Mouse (Mus musculus) neural tube, embryonic 15.5 days (tissue): ENCODE data around the gene Notch1. TPM values are rescaled to one million over a fixed set of nuclear protein-coding genes. Genes with fewer than 3 reads are reported as not detected.

Source experiments
- ATAC-seq: fragments of 200-750 bp; cut with Nextera tagmentation; 2 replicates; pipeline ENCODE4 v1.8.0; 2017; ENCODE audit warnings: mild to moderate bottlenecking, moderate TSS enrichment, moderate library complexity; ENCODE audit not compliant: low FRiP score
- H3K27ac ChIP-seq: fragments of 300-500 bp; sonication (generic); replicated peaks from 2 replicates; pipeline ENCODE4 v1.5.1; 2015; ENCODE audit warnings: mild to moderate bottlenecking, inconsistent platforms
- H3K27me3 ChIP-seq: fragments of 300-500 bp; sonication (generic); replicated peaks from 2 replicates; pipeline ENCODE4 v1.6.1; 2015; ENCODE audit warnings: inconsistent platforms
- H3K36me3 ChIP-seq: fragments of 300-500 bp; sonication (generic); 2 replicates; pipeline ENCODE4 v1.6.1; 2015; ENCODE audit warnings: inconsistent platforms
- H3K4me1 ChIP-seq: fragments of 300-500 bp; sonication (generic); 2 replicates; pipeline ENCODE4 v1.6.1; 2015; ENCODE audit warnings: inconsistent platforms
- H3K4me2 ChIP-seq: fragments of 300-500 bp; sonication (generic); 2 replicates; pipeline ENCODE4 v1.6.1; 2015; ENCODE audit warnings: inconsistent platforms, mild to moderate bottlenecking, moderate library complexity
- H3K4me3 ChIP-seq: fragments of 300-500 bp; sonication (generic); replicated peaks from 2 replicates; pipeline ENCODE4 v1.5.1; 2015; ENCODE audit warnings: mild to moderate bottlenecking, inconsistent platforms
- H3K9ac ChIP-seq: fragments of 300-500 bp; sonication (generic); replicated peaks from 2 replicates; pipeline ENCODE4 v1.6.1; 2015; ENCODE audit warnings: mild to moderate bottlenecking, inconsistent platforms
- H3K9me3 ChIP-seq: fragments of 300-500 bp; sonication (generic); replicated peaks from 2 replicates; pipeline ENCODE4 v1.6.1; 2016; ENCODE audit warnings: inconsistent platforms
- WGBS: fragments of 180-500 bp; shearing (Covaris S2); methylation state at CpG from one replicate; pipeline ENCODE4 v1.1.7; 2015; ENCODE audit warnings: mixed read lengths; 5-methylcytosine and 5-hydroxymethylcytosine counted together
- microRNA-seq: library from miRNA; unstranded; fragments of <30 nt; microRNA quantifications from one replicate; pipeline ENCODE4, GENCODE M21; 2017
- polyA plus RNA-seq: library from polyadenylated mRNA; unstranded; fragments of >200 nt; fragmentation: Nextera tagmentation; extraction: Ambion mirVana; gene quantifications from 2 replicates; pipeline ENCODE4 v1.2.1, GENCODE M21; 2015

Notch1 gene
- polyA plus RNA-seq, 1 experiment from 2014 or later: 11.7 TPM

- Histone ChIP-seq H3K27ac (no peak overlapping the region), H3K27me3 (no peaks in the 10 kb centered on the region), H3K9me3 (no peaks in the 10 kb centered on the region), H3K36me3 (peaks cover 50% of the 10 kb centered on the region), H3K9ac (no peak overlapping the region), H3K4me1 (peaks cover 40% of the 10 kb centered on the region), H3K4me3 (no peak overlapping the region), H3K4me2 (no peak overlapping the region)
- 77% methylated on average over 5 of the region's 5 CpGs for WGBS
- ATAC-seq: no peak
Observed at GRCm38 (mm10) chr2:26410091-26410490, 106.4 kb downstream of the Notch1 start.

- Histone ChIP-seq H3K4me3 (peak overlapping the region; percentile 95), H3K4me1 (peaks cover 46% of the 10 kb centered on the region), H3K27ac (no peak overlapping the region), H3K36me3 (peaks cover 44% of the 10 kb centered on the region), H3K4me2 (peak overlapping the region; percentile 96), H3K9ac (peak overlapping the region; percentile 96; the same call in 1 of the 2 replicates), H3K27me3 (no peaks in the 10 kb centered on the region), H3K9me3 (no peaks in the 10 kb centered on the region)
- 58% methylated on average over 3 of the region's 3 CpGs for WGBS
- no peak for ATAC-seq
Observed at GRCm38 (mm10) chr2:26409362-26409761, 107.1 kb downstream of the Notch1 start.

GRCm38 (mm10) chr2:26408515-26409356 lies 107.7 kb downstream of the Notch1 start, which contains the start of gene Inpp5e:
Gene Inpp5e (minus strand): TSS chr2:26409203.
- peak within 1 kb of the TSS; percentile 96 for H3K4me2 ChIP-seq
- ATAC-seq: peak; percentile 96
- H3K27me3 ChIP-seq: no peaks in the 10 kb centered on the region
- H3K9me3 ChIP-seq: no peaks in the 10 kb centered on the region
- peaks cover 38% of the 10 kb centered on the region for H3K36me3 ChIP-seq
- peaks cover 46% of the 10 kb centered on the region for H3K4me1 ChIP-seq
- under 1% methylated on average over 57 of the region's 57 CpGs for WGBS
- peak within 1 kb of the TSS; percentile 82 for H3K27ac ChIP-seq
- H3K9ac ChIP-seq: peak within 1 kb of the TSS; percentile 96
- peak within 1 kb of the TSS; percentile 95 for H3K4me3 ChIP-seq

Small RNA genes lying within 50 kb of the gene (microRNA-seq; reads per million reads assigned to microRNA genes)
- 1.6 reads per million for gene Mir6996

Other genes starting within 250 kb of the Notch1 start
- 0.03 and 0.11 TPM in 2 replicates for gene Ccdc187, start 222.1 kb downstream of the Notch1 start, polyA plus RNA-seq
- 130 and 158 TPM in 2 replicates for gene Gpsm1, start 201.1 kb downstream of the Notch1 start, polyA plus RNA-seq
- 29.8 and 33.4 TPM in 2 replicates for gene Dnlz, start 164.6 kb downstream of the Notch1 start, polyA plus RNA-seq
- 2.1 and 2.5 TPM in 2 replicates for gene Card9, start 155.7 kb downstream of the Notch1 start, polyA plus RNA-seq
- gene Snapc4, start 136.0 kb downstream of the Notch1 start, polyA plus RNA-seq: 30.4 and 33.6 TPM in 2 replicates
- gene Entr1, start 127.3 kb downstream of the Notch1 start, polyA plus RNA-seq: 153 and 160 TPM in 2 replicates
- gene Pmpca, start 127.3 kb downstream of the Notch1 start, polyA plus RNA-seq: 94.7 and 95.3 TPM in 2 replicates
- gene Inpp5e, start 107.5 kb downstream of the Notch1 start, polyA plus RNA-seq: 23.4 and 23.9 TPM in 2 replicates
- gene Sec16a, start 71.4 kb downstream of the Notch1 start, polyA plus RNA-seq: 16.7 and 17.2 TPM in 2 replicates
- gene Egfl7, start 63.4 kb upstream of the Notch1 start, polyA plus RNA-seq: 76.5 and 94.1 TPM in 2 replicates
- gene Gm20532, start 70.0 kb upstream of the Notch1 start, polyA plus RNA-seq: not detected in 2 replicates
- gene Agpat2, start 87.8 kb upstream of the Notch1 start, polyA plus RNA-seq: 5.5 and 13.6 TPM in 2 replicates
- gene Fam69b, start 111.8 kb upstream of the Notch1 start, polyA plus RNA-seq: 121 and 145 TPM in 2 replicates
- gene Lcn4, start 154.6 kb upstream of the Notch1 start, polyA plus RNA-seq: not detected in 2 replicates